ENCODE assay signal across 8 mouse cellular contexts in genomic region chr10:26995182-26995975, GRCm38 (mm10).
DNase-seq lines count a peak whose midpoint lies in the region; ATAC-seq and TF ChIP-seq lines count a peak whose summit lies in the region.

No protein-coding gene starts in this region.

- H3K27ac ChIP-seq in forebrain, embryonic 16.5 days (ENCODE audit: low read length), result no peak overlapping the region
- H3K27ac ChIP-seq in left cerebral cortex, adult 2 months, result no peak overlapping the region
- no peak overlapping the region for H3K27ac ChIP-seq in midbrain, embryonic 11.5 days (ENCODE audit: low read depth, low read length)

- H3K36me3 ChIP-seq in forebrain, embryonic 16.5 days (ENCODE audit: control insufficient read depth, insufficient read depth), result no peaks in the 10 kb centered on the region
- H3K36me3 ChIP-seq in midbrain, embryonic 11.5 days (ENCODE audit: control insufficient read depth, insufficient read depth, low read length), result no peaks in the 10 kb centered on the region
- no peaks in the 10 kb centered on the region for H3K36me3 ChIP-seq in splenic B cell, adult 2 months (ENCODE audit: control insufficient read depth, insufficient read depth, low read length, poor library complexity, severe bottlenecking)

- H3K4me3 ChIP-seq in forebrain, embryonic 16.5 days (replicated peaks; ENCODE audit: low read length), result no peak overlapping the region
- H3K4me3 ChIP-seq in left cerebral cortex, adult 2 months, result no peak overlapping the region; the same call in 1 of the 2 replicates
- no peak overlapping the region for H3K4me3 ChIP-seq in midbrain, embryonic 11.5 days (ENCODE audit: low read depth, low read length)

- 69% methylated on average over 8 of the region's 8 CpGs for WGBS in forebrain, embryonic 16.5 days
- WGBS in midbrain, embryonic 11.5 days, result 77% methylated on average over 8 of the region's 8 CpGs

- ATAC-seq in forebrain, embryonic 16.5 days, result peak; percentile 63
- ATAC-seq in inflammation-experienced regulatory T-cells, adult 6 months, result peak; percentile 63
- peak; percentile 73; the same call in 1 of the 2 replicates for ATAC-seq in midbrain, embryonic 11.5 days (ENCODE audit: low FRiP score)

- no peak overlapping the region for H3K9ac ChIP-seq in forebrain, embryonic 16.5 days (replicated peaks; ENCODE audit: low read depth, low read length)
- no peak overlapping the region for H3K9ac ChIP-seq in midbrain, embryonic 11.5 days (ENCODE audit: low read length)

- H3K9me3 ChIP-seq in forebrain, embryonic 16.5 days (ENCODE audit: control insufficient read depth, low read length), result no peaks in the 10 kb centered on the region
- no peaks in the 10 kb centered on the region for H3K9me3 ChIP-seq in midbrain, embryonic 11.5 days (ENCODE audit: control insufficient read depth, low read length)

- peak; percentile 80 for TF ChIP-seq CTCF in left cerebral cortex, adult 2 months (IDR thresholded peaks at IDR 0.05)

- no peak overlapping the region for H3K4me2 ChIP-seq in forebrain, embryonic 16.5 days (ENCODE audit: low read length)
- H3K4me2 ChIP-seq in midbrain, embryonic 11.5 days, result no peak overlapping the region

- DNase-seq in urinary bladder, postnatal 14 days (ENCODE audit: low spot score), result peak; percentile 62
- no peak for DNase-seq in urinary bladder, adult 2 months (ENCODE audit: low spot score)
- DNase-seq in cerebellum, adult 11-12 months, result peak; percentile 5
- peak; percentile 60 to 73 for DNase-seq in left cerebral cortex, adult 2 months (ENCODE audit: extremely low spot score in 1 of 2, low spot score in 2 of 2)
- DNase-seq in midbrain, embryonic 11.5 days (ENCODE audit: low spot score, missing footprints), result peak; percentile 85
- peak; percentile 43 for DNase-seq in splenic B cell, adult 2 months (ENCODE audit: low read depth, low spot score)

- intact Hi-C loops in left cerebral cortex, adult 2 months (cut with DNase I), result loop anchor here (1.0 to 5.0 kb wide), 4 partner anchors 77 to 622 kb away; no protein-coding TSS in a partner anchor

- 0 out of 2 replicates have a peak, but pooled peaks cover 4% of the 10 kb centered on the region for H3K4me1 ChIP-seq in forebrain, embryonic 16.5 days (replicated peaks; ENCODE audit: control insufficient read depth, insufficient read depth, low read length)
- H3K4me1 ChIP-seq in midbrain, embryonic 11.5 days (ENCODE audit: control insufficient read depth, insufficient read depth, low read length), result no peaks in the 10 kb centered on the region

- no peaks in the 10 kb centered on the region for H3K27me3 ChIP-seq in forebrain, embryonic 16.5 days (replicated peaks; ENCODE audit: control insufficient read depth, insufficient read depth, low read length)
- H3K27me3 ChIP-seq in midbrain, embryonic 11.5 days (ENCODE audit: control insufficient read depth, insufficient read depth, low read length), result no peaks in the 10 kb centered on the region
- H3K27me3 ChIP-seq in splenic B cell, adult 2 months (ENCODE audit: control insufficient read depth, insufficient read depth, low read length, poor library complexity, severe bottlenecking), result no peaks in the 10 kb centered on the region
